Mouse (Mus musculus) skeletal muscle tissue, postnatal 0 days (tissue): ENCODE results near the gene Tat. TPM values are rescaled to one million over a fixed set of nuclear protein-coding genes. Genes with fewer than 3 reads are reported as not detected.

Experiments used
- polyA plus RNA-seq: library from polyadenylated mRNA; unstranded; fragments of >200 nt; fragmentation: Nextera tagmentation; extraction: Ambion mirVana; gene quantifications from 2 replicates; pipeline ENCODE4 v1.2.1, GENCODE M21; 2015

The Tat gene
- 0.07 TPM in 1 of 2 replicates, not detected in the other for polyA plus RNA-seq

DNA sequence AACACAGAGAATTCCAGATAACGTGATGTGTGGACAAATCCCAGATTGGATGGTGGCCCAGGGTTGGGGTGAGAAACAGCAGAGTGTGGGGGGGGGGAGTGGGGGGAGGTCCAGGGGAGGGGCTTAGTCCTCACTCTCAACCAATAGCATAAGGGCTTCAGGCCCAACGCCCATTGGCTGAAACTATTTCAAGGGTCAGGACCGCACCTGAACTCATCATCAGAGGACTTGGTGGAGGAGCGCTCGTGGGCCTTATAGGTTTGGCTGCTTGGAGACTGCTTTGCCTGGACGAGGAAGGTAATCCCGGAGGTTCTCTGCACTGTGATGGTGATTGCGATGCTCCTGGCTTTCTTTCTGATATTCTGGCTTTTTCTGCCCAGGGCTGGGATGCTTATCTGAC, at the start of gene Tat:
Gene Tat, plus strand, starts transcription at position 214 of the 400 bp plus-strand sequence.

DNA sequence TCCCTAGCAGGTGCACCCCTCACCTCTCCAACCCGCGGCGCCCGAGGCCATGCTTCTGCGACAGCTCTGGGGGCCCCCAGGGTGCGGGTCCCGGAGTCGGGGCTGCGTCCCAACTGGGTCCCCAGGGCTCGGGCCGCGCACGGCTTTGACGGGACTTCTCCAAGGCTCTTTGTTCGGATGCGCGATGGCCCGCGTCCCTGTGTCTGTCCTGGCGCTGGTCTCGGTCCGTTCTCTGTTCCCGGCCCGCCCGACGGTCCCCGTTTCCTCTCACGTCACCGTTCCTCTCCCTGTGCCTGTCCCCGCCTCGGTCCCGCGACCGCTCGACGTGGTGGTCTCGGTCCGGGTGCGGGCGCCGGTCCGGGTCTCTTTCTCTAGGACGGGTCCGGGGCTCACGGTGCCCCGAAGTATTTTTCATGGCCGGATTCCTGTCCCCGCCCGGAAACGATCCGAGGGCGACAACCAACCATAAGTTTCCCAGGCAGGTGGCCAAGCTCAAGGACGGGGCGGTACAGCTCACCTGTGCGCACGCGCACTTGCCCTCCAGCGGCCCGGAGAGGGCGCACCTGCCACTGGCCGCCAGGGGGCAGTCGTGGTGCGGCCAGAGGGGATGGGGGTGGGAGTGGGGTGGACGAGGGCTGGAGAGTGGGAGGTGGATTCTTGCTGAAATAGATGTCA, 28.4 kb upstream of the Tat start, which contains the start of gene Marveld3:
Gene Marveld3, minus strand, starts transcription at position 511 of the 675 bp plus-strand sequence.

DNA sequence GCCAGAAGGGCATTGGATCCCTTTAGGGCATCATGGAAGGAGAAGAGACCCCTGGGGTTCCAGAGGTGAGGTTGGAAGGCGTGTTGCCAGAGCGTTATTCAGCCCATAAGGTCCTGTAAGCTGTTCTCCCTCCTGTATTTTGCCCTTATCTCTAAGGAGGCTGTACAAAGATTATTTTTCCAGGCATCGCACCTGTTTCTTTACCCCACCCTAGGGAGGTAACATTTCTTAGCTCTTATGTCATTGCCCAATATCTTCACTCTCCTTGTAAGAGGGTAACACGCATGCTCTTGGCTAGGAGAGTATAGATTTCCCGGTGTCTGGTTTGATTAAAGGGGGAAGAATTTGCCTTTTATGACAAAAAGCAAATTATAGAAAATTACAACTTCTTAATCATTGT, 49.4 kb downstream of the Tat start, which contains the start of gene Chst4:
Gene Chst4, minus strand, starts transcription at position 82 of the 400 bp plus-strand sequence.

Other genes starting within 250 kb of the Tat start
- gene Ap1g1, start 211.9 kb upstream of the Tat start, polyA plus RNA-seq: 16.7 and 18.4 TPM in 2 replicates
- 0.82 and 1.2 TPM in 2 replicates for gene Phlpp2, start 121.9 kb upstream of the Tat start, polyA plus RNA-seq
- 0.24 and 0.32 TPM in 2 replicates for gene Marveld3, start 28.2 kb upstream of the Tat start, polyA plus RNA-seq
- gene Chst4, start 49.3 kb downstream of the Tat start, polyA plus RNA-seq: not detected in 2 replicates
- gene Zfp612, start 89.3 kb downstream of the Tat start, polyA plus RNA-seq: 4.8 and 5.8 TPM in 2 replicates
- gene Gm21964, start 110.8 kb downstream of the Tat start, polyA plus RNA-seq: not detected in 2 replicates
- gene Gm17720, start 112.3 kb downstream of the Tat start, polyA plus RNA-seq: not detected in 2 replicates
- 0.23 TPM in 1 of 2 replicates, not detected in the other for gene Calb2, start 177.8 kb downstream of the Tat start, polyA plus RNA-seq
- gene Cmtr2, start 225.2 kb downstream of the Tat start, polyA plus RNA-seq: 3.3 and 3.4 TPM in 2 replicates